Mouse (Mus musculus) E14TG2a.4 (cell line): ENCODE measurements around the gene A630023A22Rik.

Experiments
- H3K27me3 ChIP-seq: 2 replicates; pipeline ENCODE4 v1.6.1; 2014; ENCODE audit warnings: low read length, control low read depth; ENCODE audit not compliant: insufficient read depth
- H3K36me3 ChIP-seq: 2 replicates; pipeline ENCODE4 v1.6.1; 2014; ENCODE audit warnings: low read length, control low read depth; ENCODE audit not compliant: insufficient read depth
- H3K4me1 ChIP-seq: replicated peaks from 2 replicates; pipeline ENCODE4 v1.6.1; 2014; ENCODE audit warnings: low read depth, low read length, control low read depth
- H3K4me3 ChIP-seq: replicated peaks from 2 replicates; pipeline ENCODE4 v1.5.1; 2014; ENCODE audit warnings: mild to moderate bottlenecking, low read length
- H3K9me3 ChIP-seq: 2 replicates; pipeline ENCODE4 v1.6.1; 2014; ENCODE audit warnings: low read length, control low read depth
- CTCF ChIP-seq: conservative IDR thresholded peaks from 2 replicates; pipeline ENCODE4 v1.5.1; 2014; ENCODE audit warnings: low read length
- NANOG ChIP-seq: IDR thresholded peaks from 2 replicates; pipeline ENCODE4 v1.6.1; 2014; ENCODE audit warnings: borderline replicate concordance, low read length, mixed read lengths
- POU5F1 ChIP-seq: IDR thresholded peaks from 2 replicates; pipeline ENCODE4 v1.6.1; 2014; ENCODE audit warnings: low read length, borderline replicate concordance

A630023A22Rik gene

GRCm38 (mm10) chr14:34075346-34075745 is 27.2 kb downstream of the A630023A22Rik start:
- H3K9me3 ChIP-seq, result no peaks in the 10 kb centered on the region
- H3K4me1 ChIP-seq, result peaks cover 6% of the 10 kb centered on the region; the same call in 1 of the 2 replicates
- no peaks in the 10 kb centered on the region; the same call in 1 of the 2 replicates for H3K27me3 ChIP-seq
- H3K36me3 ChIP-seq, result no peaks in the 10 kb centered on the region
- H3K4me3 ChIP-seq, result no peak overlapping the region
- TF ChIP-seq CTCF (no peak), POU5F1 (no peak), NANOG (no peak)

- H3K4me3 ChIP-seq, result no peak overlapping the region
- peaks cover 6% of the 10 kb centered on the region; the same call in 1 of the 2 replicates for H3K4me1 ChIP-seq
- H3K27me3 ChIP-seq, result peaks cover 4% of the 10 kb centered on the region; the same call in 1 of the 2 replicates
- no peaks in the 10 kb centered on the region for H3K36me3 ChIP-seq
- TF ChIP-seq CTCF, result no peak; the same call in 1 of the 2 replicates
- TF ChIP-seq NANOG, result no peak
- no peak for TF ChIP-seq POU5F1
- no peaks in the 10 kb centered on the region for H3K9me3 ChIP-seq
These were observed 30.9 kb downstream of the A630023A22Rik start for GRCm38 (mm10) chr14:34071665-34072064.

DNA sequence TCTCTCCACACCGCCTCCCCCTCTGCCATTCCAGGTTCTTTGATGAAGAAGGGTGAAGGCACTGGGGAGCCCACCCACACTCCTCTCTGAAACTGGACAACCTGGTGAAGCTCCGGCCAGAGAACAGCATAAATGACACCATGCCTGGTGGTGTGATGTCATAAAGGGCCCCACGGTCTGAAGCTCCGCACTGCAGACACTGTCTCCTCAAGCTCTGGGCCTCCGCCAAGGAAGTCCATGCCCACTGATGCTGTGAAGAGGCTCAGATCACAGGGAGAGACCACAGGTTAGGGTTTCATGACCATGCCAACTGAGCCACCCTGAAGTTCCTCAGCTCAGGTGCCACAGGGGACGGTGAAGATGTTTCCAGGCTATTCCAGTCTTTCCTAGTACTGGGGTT is 50.0 kb downstream of the A630023A22Rik start, which contains the start of gene Antxrl:
Gene Antxrl, plus strand, starts transcription at position 192 of the 400 bp plus-strand sequence.
- Histone ChIP-seq H3K4me1 (no peaks in the 10 kb centered on the region), H3K36me3 (no peaks in the 10 kb centered on the region), H3K4me3 (no peak within 1 kb of the TSS), H3K27me3 (peaks cover 5% of the 10 kb centered on the region), H3K9me3 (no peaks in the 10 kb centered on the region)
- TF ChIP-seq NANOG, result no peak
- TF ChIP-seq CTCF, result no peak
- no peak for TF ChIP-seq POU5F1

GRCm38 (mm10) chr14:34050101-34050779 is 52.3 kb downstream of the A630023A22Rik start:
- TF ChIP-seq CTCF, result no peak
- TF ChIP-seq POU5F1, result no peak
- no peak for TF ChIP-seq NANOG
- H3K36me3 ChIP-seq, result no peaks in the 10 kb centered on the region

DNA sequence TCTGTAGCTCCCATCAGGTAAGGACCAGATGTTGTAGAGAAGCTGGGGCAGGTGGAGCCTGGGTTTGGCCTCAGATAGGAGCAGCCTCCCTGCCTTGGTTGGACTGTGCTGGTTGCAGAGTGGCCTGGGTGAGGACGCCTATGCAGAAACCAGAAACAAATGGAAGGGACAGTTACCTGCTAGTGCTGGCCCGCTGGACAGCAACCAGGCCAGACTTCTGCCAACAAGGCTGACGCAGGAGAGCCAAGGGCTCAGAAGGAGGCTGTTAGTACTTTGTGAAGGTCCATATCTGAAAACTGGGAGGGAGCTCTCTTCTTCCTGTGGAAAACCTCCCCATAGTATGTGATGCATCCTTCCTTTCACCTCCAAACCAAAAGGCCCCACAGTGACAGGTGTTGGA is 59.2 kb downstream of the A630023A22Rik start:
- TF ChIP-seq POU5F1 (no peak), NANOG (no peak), CTCF (no peak)
- Histone ChIP-seq H3K9me3 (no peaks in the 10 kb centered on the region), H3K27me3 (no peaks in the 10 kb centered on the region), H3K4me1 (no peaks in the 10 kb centered on the region), H3K4me3 (no peak overlapping the region), H3K36me3 (no peaks in the 10 kb centered on the region)

More at GRCm38 (mm10) chr14:34050101-34050779, 52.3 kb downstream of the A630023A22Rik start:
- H3K27me3 ChIP-seq, result peaks cover 5% of the 10 kb centered on the region
- no peak overlapping the region for H3K4me3 ChIP-seq
- H3K9me3 ChIP-seq, result no peaks in the 10 kb centered on the region
- H3K4me1 ChIP-seq, result no peaks in the 10 kb centered on the region

DNA sequence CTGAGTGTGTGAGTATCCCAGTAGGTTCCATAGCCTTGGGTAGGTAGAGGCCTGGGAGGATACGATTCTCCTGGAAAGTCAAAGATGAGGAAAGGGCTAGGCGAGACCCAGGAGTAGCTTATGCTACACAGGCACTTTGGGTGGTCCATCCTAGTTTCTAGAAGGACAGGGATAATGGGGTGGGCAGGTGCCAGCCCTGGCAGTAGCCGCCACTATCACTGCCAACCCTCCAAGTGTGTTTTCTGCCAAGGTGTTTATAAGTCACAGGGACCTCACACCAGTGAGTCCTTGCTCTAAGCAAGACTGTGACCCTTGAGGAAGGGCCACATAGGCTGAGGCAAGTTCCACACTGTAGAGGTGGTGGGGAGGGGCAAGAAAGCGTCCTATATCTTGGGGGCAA is 61.3 kb downstream of the A630023A22Rik start:
- Histone ChIP-seq H3K36me3 (no peaks in the 10 kb centered on the region), H3K9me3 (no peaks in the 10 kb centered on the region), H3K4me3 (no peak overlapping the region), H3K27me3 (no peaks in the 10 kb centered on the region), H3K4me1 (no peaks in the 10 kb centered on the region)
- TF ChIP-seq CTCF (no peak), POU5F1 (no peak), NANOG (no peak)

DNA sequence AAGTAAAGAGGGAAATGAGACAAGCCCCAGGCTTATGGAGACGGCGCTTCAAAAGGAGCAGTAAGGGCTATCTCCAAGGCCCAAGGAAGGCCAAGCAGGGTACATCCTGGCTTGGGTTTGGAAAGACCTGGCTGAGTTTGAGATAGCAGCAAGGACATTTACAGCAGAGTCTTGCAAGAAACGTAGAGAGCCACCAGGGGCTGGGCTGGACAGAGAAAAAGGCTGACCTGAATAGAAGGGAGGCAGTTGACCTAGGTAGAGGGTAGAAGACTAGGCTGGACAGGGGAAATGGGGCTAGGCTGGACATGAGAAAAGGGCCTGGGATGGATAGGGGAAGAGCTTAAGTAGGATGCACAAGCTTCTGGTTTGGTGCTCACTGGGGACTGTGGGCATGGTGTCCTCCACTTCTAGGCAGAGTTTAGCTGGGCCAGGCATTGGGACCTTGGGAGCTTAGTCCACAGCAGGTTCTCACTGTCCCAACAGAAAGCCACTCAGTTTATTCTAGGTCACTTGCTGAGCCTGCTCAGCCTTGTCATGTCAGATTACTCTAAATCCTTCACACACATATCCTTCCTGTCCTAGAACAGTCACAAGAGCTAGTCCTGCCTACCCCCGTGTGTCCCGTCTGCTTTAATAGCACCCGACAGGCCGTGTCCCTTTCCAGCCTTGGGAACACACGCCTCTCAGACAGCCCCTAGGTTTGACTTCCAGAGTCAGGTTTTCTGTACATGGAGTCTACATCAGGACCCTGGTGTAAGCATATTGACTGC is 68.5 kb downstream of the A630023A22Rik start:
- Histone ChIP-seq H3K36me3 (no peaks in the 10 kb centered on the region), H3K9me3 (no peaks in the 10 kb centered on the region), H3K4me1 (no peaks in the 10 kb centered on the region), H3K4me3 (no peak overlapping the region), H3K27me3 (no peaks in the 10 kb centered on the region)
- TF ChIP-seq NANOG (no peak), CTCF (no peak), POU5F1 (no peak)

DNA sequence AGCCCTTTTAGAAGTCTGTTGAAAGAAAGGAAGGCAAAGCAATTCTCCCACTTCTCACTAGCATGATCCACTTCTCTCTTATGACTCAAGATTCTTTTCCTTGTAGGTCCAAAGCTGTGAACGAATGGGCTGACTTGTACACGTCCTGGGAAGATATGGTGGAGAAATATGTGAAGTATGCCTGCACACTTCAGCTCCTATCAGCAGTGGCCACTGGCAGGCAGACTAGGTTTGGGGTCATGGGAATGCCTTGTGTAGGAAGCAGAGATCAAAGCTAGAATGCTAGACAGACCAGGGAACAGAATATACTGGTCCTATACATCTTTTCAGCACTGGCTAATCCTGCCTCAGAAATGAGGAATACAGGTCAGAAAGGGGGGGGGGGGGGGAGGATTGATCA is 75.8 kb downstream of the A630023A22Rik start:
- no peak for TF ChIP-seq POU5F1
- no peak for TF ChIP-seq NANOG
- TF ChIP-seq CTCF, result no peak
- Histone ChIP-seq H3K36me3 (no peaks in the 10 kb centered on the region), H3K4me1 (no peaks in the 10 kb centered on the region)

More for the DNA sequence above, 75.8 kb downstream of the A630023A22Rik start:
- Histone ChIP-seq H3K9me3 (peaks cover 6% of the 10 kb centered on the region; the same call in 1 of the 2 replicates), H3K27me3 (no peaks in the 10 kb centered on the region), H3K4me3 (no peak overlapping the region)
